Mouse (Mus musculus): ENCODE results near the gene C3.

- TF ChIP-seq CTCF (IDR thresholded peaks at IDR 0.05; ENCODE audit: extremely low read depth, insufficient read depth, insufficient read length, insufficient replicate concordance), result no peak
- TF ChIP-seq POLR2A (IDR thresholded peaks at IDR 0.05; ENCODE audit: low read depth, low read length), result no peak; the same call in 1 of the 2 replicates
These were observed 47.4 kb upstream of the C3 start for GRCm38 (mm10) chr17:57275111-57275996.
